Mouse (Mus musculus) kidney, embryonic 14.5 days (tissue): Measurements from ENCODE around the gene Atxn1. TPM values are rescaled to one million over a fixed set of nuclear protein-coding genes. Genes with fewer than 3 reads are reported as not detected.

Experiments used
- ATAC-seq: fragments of 200-750 bp; cut with Nextera tagmentation; 2 replicates; pipeline ENCODE4 v1.8.0; 2017; ENCODE audit warnings: moderate number of reproducible peaks, mild to moderate bottlenecking, moderate TSS enrichment, moderate library complexity; ENCODE audit not compliant: low FRiP score, low TSS enrichment
- H3K27ac ChIP-seq: fragments of 300-500 bp; sonication (generic); 2 replicates; pipeline ENCODE4 v1.5.1; 2014; ENCODE audit warnings: low read depth, mild to moderate bottlenecking, low read length, moderate library complexity, mixed read lengths
- H3K27me3 ChIP-seq: fragments of 300-500 bp; sonication (generic); 2 replicates; pipeline ENCODE4 v1.6.1; 2014; ENCODE audit warnings: mild to moderate bottlenecking, low read length; ENCODE audit not compliant: control insufficient read depth, insufficient read depth
- H3K36me3 ChIP-seq: fragments of 300-500 bp; sonication (generic); 2 replicates; pipeline ENCODE4 v1.6.1; 2014; ENCODE audit warnings: low read length, mixed read lengths; ENCODE audit not compliant: control insufficient read depth, insufficient read depth
- H3K4me1 ChIP-seq: fragments of 300-500 bp; sonication (generic); 2 replicates; pipeline ENCODE4 v1.6.1; 2014; ENCODE audit warnings: low read length, mixed read lengths; ENCODE audit not compliant: control insufficient read depth, insufficient read depth
- H3K4me2 ChIP-seq: fragments of 300-500 bp; sonication (generic); replicated peaks from 2 replicates; pipeline ENCODE4 v1.6.1; 2014; ENCODE audit warnings: low read depth, mild to moderate bottlenecking, low read length
- H3K4me3 ChIP-seq: fragments of 300-500 bp; sonication (generic); 2 replicates; pipeline ENCODE4 v1.5.1; 2014; ENCODE audit warnings: mild to moderate bottlenecking, low read length
- H3K9ac ChIP-seq: fragments of 300-500 bp; sonication (generic); 2 replicates; pipeline ENCODE4 v1.6.1; 2014; ENCODE audit warnings: low read depth, mild to moderate bottlenecking, low read length, moderate library complexity
- H3K9me3 ChIP-seq: fragments of 300-500 bp; sonication (generic); 2 replicates; pipeline ENCODE4 v1.6.1; 2016; ENCODE audit warnings: low read length; ENCODE audit not compliant: control insufficient read depth
- WGBS: fragments of 180-500 bp; shearing (Covaris S2); extraction: QIAGEN DNeasy Blood & Tissue Kit; methylation state at CpG from one replicate; pipeline ENCODE4 v1.1.7; 2014; 5-methylcytosine and 5-hydroxymethylcytosine counted together
- polyA plus RNA-seq: library from polyadenylated mRNA; unstranded; fragments of >200 nt; fragmentation: Nextera tagmentation; extraction: Ambion mirVana; gene quantifications from 2 replicates; pipeline ENCODE4 v1.2.1, GENCODE M21; 2014

The Atxn1 gene
- polyA plus RNA-seq, 1 experiment from 2014 or later, result 4.0 TPM

- no peaks in the 10 kb centered on the region; the same call in 1 of the 2 replicates for H3K36me3 ChIP-seq
- no peak overlapping the region for H3K4me2 ChIP-seq
- ATAC-seq, result no peak
- no peaks in the 10 kb centered on the region for H3K27me3 ChIP-seq
- H3K4me1 ChIP-seq, result no peaks in the 10 kb centered on the region
- H3K4me3 ChIP-seq, result no peak overlapping the region
- H3K27ac ChIP-seq, result no peak overlapping the region
- H3K9me3 ChIP-seq, result no peaks in the 10 kb centered on the region
- H3K9ac ChIP-seq, result no peak overlapping the region
- WGBS, result 44% methylated on average over 3 of the region's 3 CpGs
Observed at GRCm38 (mm10) chr13:45882976-45883440, 81.8 kb downstream of the Atxn1 start.

GRCm38 (mm10) chr13:45880543-45880845 is 84.3 kb downstream of the Atxn1 start:
- H3K9me3 ChIP-seq, result no peaks in the 10 kb centered on the region
- no peak overlapping the region for H3K4me3 ChIP-seq
- no peak overlapping the region for H3K4me2 ChIP-seq
- no peaks in the 10 kb centered on the region for H3K4me1 ChIP-seq
- no peak overlapping the region for H3K9ac ChIP-seq
- H3K36me3 ChIP-seq, result no peaks in the 10 kb centered on the region; the same call in 1 of the 2 replicates
- 93% methylated on average over 5 of the region's 5 CpGs for WGBS
- H3K27ac ChIP-seq, result no peak overlapping the region
- ATAC-seq, result no peak
- H3K27me3 ChIP-seq, result no peaks in the 10 kb centered on the region

GRCm38 (mm10) chr13:45879746-45880542 is 84.9 kb downstream of the Atxn1 start:
- H3K4me3 ChIP-seq, result no peak overlapping the region
- WGBS, result 87% methylated on average over 14 of the region's 14 CpGs
- H3K4me1 ChIP-seq, result no peaks in the 10 kb centered on the region
- no peak overlapping the region for H3K27ac ChIP-seq
- no peak overlapping the region for H3K9ac ChIP-seq
- H3K27me3 ChIP-seq, result no peaks in the 10 kb centered on the region
- no peaks in the 10 kb centered on the region for H3K9me3 ChIP-seq
- no peaks in the 10 kb centered on the region; the same call in 1 of the 2 replicates for H3K36me3 ChIP-seq
- no peak for ATAC-seq
- no peak overlapping the region for H3K4me2 ChIP-seq

GRCm38 (mm10) chr13:45876939-45877338 is 87.9 kb downstream of the Atxn1 start:
- Histone ChIP-seq H3K4me1 (peaks cover 5% of the 10 kb centered on the region; the same call in 1 of the 2 replicates), H3K36me3 (no peaks in the 10 kb centered on the region; the same call in 1 of the 2 replicates)
- 69% methylated on average over 5 of the region's 5 CpGs for WGBS

GRCm38 (mm10) chr13:45876368-45876760 is 88.4 kb downstream of the Atxn1 start:
- no peak overlapping the region for H3K4me3 ChIP-seq
- WGBS, result 98% methylated on average over 2 of the region's 2 CpGs
- no peak overlapping the region for H3K27ac ChIP-seq
- no peak overlapping the region for H3K9ac ChIP-seq
- no peaks in the 10 kb centered on the region for H3K9me3 ChIP-seq
- ATAC-seq, result no peak
- no peaks in the 10 kb centered on the region; the same call in 1 of the 2 replicates for H3K36me3 ChIP-seq
- H3K4me2 ChIP-seq, result no peak overlapping the region
- H3K4me1 ChIP-seq, result peaks cover 5% of the 10 kb centered on the region; the same call in 1 of the 2 replicates
- H3K27me3 ChIP-seq, result no peaks in the 10 kb centered on the region

More at GRCm38 (mm10) chr13:45876939-45877338, 87.9 kb downstream of the Atxn1 start:
- Histone ChIP-seq H3K9ac (no peak overlapping the region), H3K27me3 (no peaks in the 10 kb centered on the region), H3K9me3 (no peaks in the 10 kb centered on the region), H3K27ac (no peak overlapping the region), H3K4me2 (no peak overlapping the region), H3K4me3 (no peak overlapping the region)
- no peak for ATAC-seq

GRCm38 (mm10) chr13:45875686-45876367 is 89.0 kb downstream of the Atxn1 start:
- H3K4me1 ChIP-seq, result peaks cover 5% of the 10 kb centered on the region; the same call in 1 of the 2 replicates
- 76% methylated on average over 6 of the region's 6 CpGs for WGBS
- ATAC-seq, result no peak

GRCm38 (mm10) chr13:45874196-45874595 is 90.6 kb downstream of the Atxn1 start:
- no peak overlapping the region for H3K9ac ChIP-seq
- no peak overlapping the region for H3K4me2 ChIP-seq
- H3K9me3 ChIP-seq, result no peaks in the 10 kb centered on the region
- H3K4me3 ChIP-seq, result no peak overlapping the region
- no peak overlapping the region for H3K27ac ChIP-seq
- no peaks in the 10 kb centered on the region; the same call in 1 of the 2 replicates for H3K36me3 ChIP-seq
- no peaks in the 10 kb centered on the region for H3K27me3 ChIP-seq
- WGBS, result 89% methylated on average over 4 of the region's 4 CpGs
- peaks cover 5% of the 10 kb centered on the region; the same call in 1 of the 2 replicates for H3K4me1 ChIP-seq
- ATAC-seq, result no peak

More at GRCm38 (mm10) chr13:45875686-45876367, 89.0 kb downstream of the Atxn1 start:
- Histone ChIP-seq H3K4me3 (no peak overlapping the region), H3K4me2 (no peak overlapping the region), H3K9ac (no peak overlapping the region), H3K9me3 (no peaks in the 10 kb centered on the region), H3K27me3 (no peaks in the 10 kb centered on the region), H3K36me3 (no peaks in the 10 kb centered on the region; the same call in 1 of the 2 replicates), H3K27ac (no peak overlapping the region)

- ATAC-seq, result no peak
- H3K9ac ChIP-seq, result no peak overlapping the region
- H3K9me3 ChIP-seq, result no peaks in the 10 kb centered on the region
- 86% methylated on average over 7 of the region's 7 CpGs for WGBS
- no peak overlapping the region for H3K27ac ChIP-seq
- H3K36me3 ChIP-seq, result no peaks in the 10 kb centered on the region
- H3K4me1 ChIP-seq, result peaks cover 5% of the 10 kb centered on the region; the same call in 1 of the 2 replicates
- no peaks in the 10 kb centered on the region for H3K27me3 ChIP-seq
- no peak overlapping the region for H3K4me3 ChIP-seq
- no peak overlapping the region for H3K4me2 ChIP-seq
Observed at GRCm38 (mm10) chr13:45872966-45873365, 91.8 kb downstream of the Atxn1 start.
